Mouse (Mus musculus): ENCODE results near the gene Serpina3f. TPM values are rescaled to one million over a fixed set of nuclear protein-coding genes. Genes with fewer than 3 reads are reported as not detected.

Gene Serpina3f
- total and polyA plus RNA-seq, 3 experiments = not detected

GRCm38 (mm10) chr12:104248231-104248630 is 33.9 kb downstream of the Serpina3f start:
- Histone ChIP-seq H3K9ac (ENCODE audit: control insufficient read depth, low read depth, low read length, poor library complexity, severe bottlenecking) (no peak overlapping the region), H3K27ac (ENCODE audit: control insufficient read depth, low read depth, low read length) (no peak overlapping the region), H3K36me3 (ENCODE audit: control insufficient read depth in 1 of 2, insufficient read depth in 2 of 2, low read length in 2 of 2) (no peaks in the 10 kb centered on the region), H3K9me3 (replicated peaks; ENCODE audit: insufficient read depth, low read length) (no peaks in the 10 kb centered on the region), H3K27me3 (ENCODE audit: control insufficient read depth in 1 of 2, insufficient read depth in 2 of 2, low read length in 2 of 2) (no peaks in the 10 kb centered on the region), H3K4me3 (ENCODE audit: control insufficient read depth in 1 of 2, insufficient read depth in 1 of 2, low read depth in 2 of 2, low read length in 2 of 2) (no peak overlapping the region), H3K79me2 (ENCODE audit: control insufficient read depth, insufficient read depth, low read length, poor library complexity) (no peaks in the 10 kb centered on the region), H3K4me1 (ENCODE audit: control insufficient read depth in 1 of 2, insufficient read depth in 2 of 2, low read length in 2 of 2) (no peaks in the 10 kb centered on the region)
- no peak for TF ChIP-seq GATA1 (IDR thresholded peaks at IDR 0.05; ENCODE audit: low read depth, low read length)
- TF ChIP-seq HCFC1 (IDR thresholded peaks at IDR 0.05; ENCODE audit: low read depth, low read length) = no peak
- no peak for TF ChIP-seq ZKSCAN1 (IDR thresholded peaks at IDR 0.05; ENCODE audit: low read depth, low read length)
- TF ChIP-seq SMC3 (IDR thresholded peaks at IDR 0.05; ENCODE audit: low read depth, low read length) = no peak
- no peak for TF ChIP-seq TBP (IDR thresholded peaks at IDR 0.05; ENCODE audit: low read depth, low read length)
- no peak for TF ChIP-seq KAT2A (conservative IDR thresholded peaks at IDR 0.05; ENCODE audit: low read depth, low read length)
- TF ChIP-seq POLR2AphosphoS5 (IDR thresholded peaks at IDR 0.05; ENCODE audit: borderline replicate concordance, low read depth, low read length) = no peak
- TF ChIP-seq MAX (IDR thresholded peaks at IDR 0.05; ENCODE audit: low read length) = no peak
- DNase-seq (ENCODE audit: low read depth, low spot score) = no peak

GRCm38 (mm10) chr12:104261041-104261440 is 46.7 kb downstream of the Serpina3f start:
- TF ChIP-seq MYC (IDR thresholded peaks at IDR 0.05; ENCODE audit: low read depth, low read length) = no peak
- TF ChIP-seq RCOR1 (IDR thresholded peaks at IDR 0.05; ENCODE audit: low read depth, low read length) = no peak
- no peak for TF ChIP-seq MXI1 (IDR thresholded peaks at IDR 0.05; ENCODE audit: low read depth, low read length)
- no peak for TF ChIP-seq JUND (IDR thresholded peaks at IDR 0.05; ENCODE audit: low read depth, low read length)
- TF ChIP-seq CTCF (IDR thresholded peaks at IDR 0.05 in 2 of 3, conservative IDR thresholded peaks at IDR 0.05 in 1 of 3; ENCODE audit: control insufficient read depth in 1 of 3, insufficient read depth in 1 of 3, low read depth in 2 of 3, low read length in 3 of 3, poor library complexity in 1 of 3, severe bottlenecking in 1 of 3) = no peak
- TF ChIP-seq ELF1 (IDR thresholded peaks at IDR 0.05; ENCODE audit: low read depth, low read length) = no peak
- no peak for TF ChIP-seq TCF12 (IDR thresholded peaks at IDR 0.05; ENCODE audit: low read depth, low read length)
- TF ChIP-seq MEF2A (IDR thresholded peaks at IDR 0.05; ENCODE audit: extremely low read depth, insufficient replicate concordance, low read depth, low read length, poor library complexity, severe bottlenecking) = no peak
- no peak overlapping the region for H3K9ac ChIP-seq (ENCODE audit: control insufficient read depth, low read depth, low read length, poor library complexity, severe bottlenecking)
- H3K4me1 ChIP-seq (ENCODE audit: control insufficient read depth in 1 of 2, insufficient read depth in 2 of 2, low read length in 2 of 2) = no peaks in the 10 kb centered on the region
- DNase-seq (ENCODE audit: low read depth, low spot score) = no peak
- H3K4me3 ChIP-seq (ENCODE audit: control insufficient read depth in 1 of 2, insufficient read depth in 1 of 2, low read depth in 2 of 2, low read length in 2 of 2) = no peak overlapping the region
- no peaks in the 10 kb centered on the region for H3K27me3 ChIP-seq (ENCODE audit: control insufficient read depth in 1 of 2, insufficient read depth in 2 of 2, low read length in 2 of 2)
- H3K27ac ChIP-seq (ENCODE audit: control insufficient read depth, low read depth, low read length) = no peak overlapping the region
- H3K79me2 ChIP-seq (ENCODE audit: control insufficient read depth, insufficient read depth, low read length, poor library complexity) = no peaks in the 10 kb centered on the region
- no peaks in the 10 kb centered on the region for H3K9me3 ChIP-seq (replicated peaks; ENCODE audit: insufficient read depth, low read length)
- H3K36me3 ChIP-seq (ENCODE audit: control insufficient read depth in 1 of 2, insufficient read depth in 2 of 2, low read length in 2 of 2) = no peaks in the 10 kb centered on the region

GRCm38 (mm10) chr12:104262863-104263262 is 48.5 kb downstream of the Serpina3f start, which contains the start of gene Serpina3i:
Serpina3i (plus strand) TSS chr12:104263122.
- no peaks in the 10 kb centered on the region for H3K4me1 ChIP-seq (ENCODE audit: control insufficient read depth in 1 of 2, insufficient read depth in 2 of 2, low read length in 2 of 2)
- H3K4me3 ChIP-seq (ENCODE audit: control insufficient read depth in 1 of 2, insufficient read depth in 1 of 2, low read depth in 2 of 2, low read length in 2 of 2) = no peak within 1 kb of the TSS
- no peak within 1 kb of the TSS for H3K27ac ChIP-seq (ENCODE audit: control insufficient read depth, low read depth, low read length)
- no peaks in the 10 kb centered on the region for H3K27me3 ChIP-seq (ENCODE audit: control insufficient read depth in 1 of 2, insufficient read depth in 2 of 2, low read length in 2 of 2)
- H3K9me3 ChIP-seq (replicated peaks; ENCODE audit: insufficient read depth, low read length) = no peaks in the 10 kb centered on the region
- no peak for TF ChIP-seq CHD2 (IDR thresholded peaks at IDR 0.05; ENCODE audit: low read length)
- TF ChIP-seq ZKSCAN1 (IDR thresholded peaks at IDR 0.05; ENCODE audit: low read depth, low read length) = no peak
- TF ChIP-seq GABPA (IDR thresholded peaks at IDR 0.05; ENCODE audit: low read depth, low read length) = no peak
- TF ChIP-seq MYC (IDR thresholded peaks at IDR 0.05; ENCODE audit: low read depth, low read length) = no peak
- TF ChIP-seq UBTF (IDR thresholded peaks at IDR 0.05; ENCODE audit: borderline replicate concordance, insufficient read depth, low read depth, low read length) = no peak
- TF ChIP-seq CHD1 (IDR thresholded peaks at IDR 0.05; ENCODE audit: low read depth, low read length) = no peak
- no peak for TF ChIP-seq BHLHE40 (IDR thresholded peaks at IDR 0.05; ENCODE audit: borderline replicate concordance, low read depth, low read length)
- TF ChIP-seq RAD21 (IDR thresholded peaks at IDR 0.05; ENCODE audit: low read depth, low read length) = no peak
- no peak for TF ChIP-seq ZNF384 (IDR thresholded peaks at IDR 0.05; ENCODE audit: low read depth, low read length)
- no peak for TF ChIP-seq TCF12 (IDR thresholded peaks at IDR 0.05; ENCODE audit: low read depth, low read length)
- TF ChIP-seq SMC3 (IDR thresholded peaks at IDR 0.05; ENCODE audit: low read depth, low read length) = no peak
- no peak for TF ChIP-seq ZMIZ1 (IDR thresholded peaks at IDR 0.05; ENCODE audit: low read depth, low read length)
- TF ChIP-seq ETS1 (IDR thresholded peaks at IDR 0.05; ENCODE audit: low read depth, low read length) = no peak
- TF ChIP-seq MEF2A (IDR thresholded peaks at IDR 0.05; ENCODE audit: extremely low read depth, insufficient replicate concordance, low read depth, low read length, poor library complexity, severe bottlenecking) = no peak
- TF ChIP-seq ZC3H11A (IDR thresholded peaks at IDR 0.05; ENCODE audit: low read depth, low read length) = no peak
- no peaks in the 10 kb centered on the region for H3K79me2 ChIP-seq (ENCODE audit: control insufficient read depth, insufficient read depth, low read length, poor library complexity)
- H3K36me3 ChIP-seq (ENCODE audit: control insufficient read depth in 1 of 2, insufficient read depth in 2 of 2, low read length in 2 of 2) = no peaks in the 10 kb centered on the region
- no peak within 1 kb of the TSS for H3K9ac ChIP-seq (ENCODE audit: control insufficient read depth, low read depth, low read length, poor library complexity, severe bottlenecking)
- DNase-seq (ENCODE audit: low read depth, low spot score) = no peak

All from MEL (cell line).